Mouse (Mus musculus) neural tube, embryonic 14.5 days (tissue): ENCODE results near the gene H2-M10.5. TPM values are rescaled to one million over a fixed set of nuclear protein-coding genes. Genes with fewer than 3 reads are reported as not detected.
A peak's percentile ranks its signal among the peaks of the same experiment; 100 is the strongest.
"Not testable (repeated sequence)": the region's sequence is repeated elsewhere in the genome, so short reads cannot be mapped to it uniquely, and the experiment has no call there.

ENCODE experiments used
- ATAC-seq: fragments of 200-750 bp; cut with Nextera tagmentation; 2 replicates; pipeline ENCODE4 v1.8.0; 2017; ENCODE audit warnings: low read depth, mild to moderate bottlenecking, moderate TSS enrichment, moderate library complexity
- H3K27ac ChIP-seq: fragments of 300-500 bp; sonication (generic); 2 replicates; pipeline ENCODE4 v1.5.1; 2014; ENCODE audit warnings: low read depth, mild to moderate bottlenecking, control low read depth, low read length, moderate library complexity, mixed read lengths
- H3K27me3 ChIP-seq: fragments of 300-500 bp; sonication (generic); 2 replicates; pipeline ENCODE4 v1.6.1; 2014; ENCODE audit warnings: low read length; ENCODE audit not compliant: control insufficient read depth, insufficient read depth
- H3K36me3 ChIP-seq: fragments of 300-500 bp; sonication (generic); 2 replicates; pipeline ENCODE4 v1.6.1; 2014; ENCODE audit warnings: low read length, mixed read lengths; ENCODE audit not compliant: control insufficient read depth, insufficient read depth
- H3K4me1 ChIP-seq: fragments of 300-500 bp; sonication (generic); 2 replicates; pipeline ENCODE4 v1.6.1; 2014; ENCODE audit warnings: low read length; ENCODE audit not compliant: control insufficient read depth, insufficient read depth
- H3K4me2 ChIP-seq: fragments of 300-500 bp; sonication (generic); 2 replicates; pipeline ENCODE4 v1.6.1; 2014; ENCODE audit warnings: mild to moderate bottlenecking, low read depth, low read length, control low read depth
- H3K4me3 ChIP-seq: fragments of 300-500 bp; sonication (generic); 2 replicates; pipeline ENCODE4 v1.5.1; 2014; ENCODE audit warnings: low read depth, low read length, control low read depth, mixed read lengths
- H3K9ac ChIP-seq: fragments of 300-500 bp; sonication (generic); replicated peaks from 2 replicates; pipeline ENCODE4 v1.6.1; 2014; ENCODE audit warnings: low read depth, mild to moderate bottlenecking, control low read depth, low read length, mixed read lengths
- H3K9me3 ChIP-seq: fragments of 300-500 bp; sonication (generic); 2 replicates; pipeline ENCODE4 v1.6.1; 2016; ENCODE audit warnings: low read length; ENCODE audit not compliant: control insufficient read depth
- WGBS: fragments of 180-500 bp; shearing (Covaris S2); extraction: QIAGEN DNeasy Blood & Tissue Kit; methylation state at CpG from one replicate; pipeline ENCODE4 v1.1.7; 2014; 5-methylcytosine and 5-hydroxymethylcytosine counted together
- polyA plus RNA-seq: library from polyadenylated mRNA; unstranded; fragments of >200 nt; fragmentation: Nextera tagmentation; extraction: Ambion mirVana; gene quantifications from 2 replicates; pipeline ENCODE4 v1.2.1, GENCODE M21; 2014

H2-M10.5 gene
- polyA plus RNA-seq, 1 experiment from 2014 or later, result not detected

DNA sequence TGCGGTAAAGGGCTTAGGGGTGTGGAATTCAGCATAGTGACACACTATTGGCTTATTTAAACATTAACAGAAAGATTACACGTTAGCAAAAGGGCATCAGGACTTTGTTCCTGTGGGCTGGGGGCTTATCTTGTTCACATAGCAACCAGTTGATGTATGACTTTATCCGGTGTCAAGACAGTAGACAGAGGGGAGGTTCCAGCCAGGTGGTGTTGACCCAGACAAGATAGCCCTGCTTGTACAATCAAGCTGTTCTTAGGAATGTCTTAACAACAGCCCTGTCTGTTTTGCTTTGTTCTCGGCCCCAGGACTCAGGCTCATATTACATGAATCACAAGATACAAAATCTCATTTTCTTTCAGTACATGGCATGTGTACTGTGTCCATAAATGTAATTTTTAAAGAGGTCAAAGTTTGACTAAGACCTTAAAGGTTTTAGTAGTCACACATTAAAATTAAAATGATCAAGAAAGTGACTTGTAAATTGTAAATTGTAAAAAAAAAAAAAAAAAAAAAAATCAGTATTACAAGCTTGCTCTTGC lies 27.3 kb downstream of the H2-M10.5 start:
- not testable (repeated sequence) for H3K27ac ChIP-seq, H3K36me3 ChIP-seq, H3K4me3 ChIP-seq, H3K4me1 ChIP-seq, H3K4me2 ChIP-seq, H3K27me3 ChIP-seq, ATAC-seq, H3K9ac ChIP-seq, H3K9me3 ChIP-seq
- 83% methylated on average over 4 of the region's 4 CpGs for WGBS

GRCm38 (mm10) chr17:36811871-36812270 lies 39.2 kb downstream of the H2-M10.5 start, which contains the start of gene H2-M10.6:
H2-M10.6 (plus strand) TSS chr17:36812171.
- H3K9me3 ChIP-seq, result no peaks in the 10 kb centered on the region
- no peak within 1 kb of the TSS for H3K9ac ChIP-seq
- no peak within 1 kb of the TSS for H3K4me2 ChIP-seq
- H3K27me3 ChIP-seq, result no peaks in the 10 kb centered on the region
- H3K27ac ChIP-seq, result no peak within 1 kb of the TSS
- ATAC-seq, result no peak
- no peaks in the 10 kb centered on the region for H3K36me3 ChIP-seq
- no peak within 1 kb of the TSS for H3K4me3 ChIP-seq
- no peaks in the 10 kb centered on the region for H3K4me1 ChIP-seq

DNA sequence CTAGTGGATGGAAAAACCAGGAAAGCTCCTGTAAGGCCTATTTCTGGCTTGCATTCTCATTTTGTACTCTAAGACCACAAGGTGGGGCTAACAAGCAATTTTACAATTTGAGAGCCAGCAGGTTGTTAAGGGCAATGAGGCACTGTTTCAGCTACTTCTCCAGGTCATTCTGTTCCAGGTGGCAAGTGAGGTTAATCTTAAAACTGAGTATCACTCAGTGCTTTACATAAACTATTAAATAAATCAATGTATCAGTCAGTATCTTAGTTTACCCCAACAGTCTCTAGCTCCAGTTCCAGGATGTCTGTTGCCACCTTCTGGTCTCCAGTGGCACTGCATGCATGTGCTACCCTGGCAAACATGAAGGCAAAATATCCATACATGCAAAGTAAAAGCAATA lies 51.3 kb downstream of the H2-M10.5 start:
- Histone ChIP-seq H3K36me3 (no peaks in the 10 kb centered on the region), H3K9ac (no peak overlapping the region), H3K27ac (no peak overlapping the region), H3K4me1 (no peaks in the 10 kb centered on the region), H3K27me3 (no peaks in the 10 kb centered on the region), H3K4me3 (no peak overlapping the region), H3K4me2 (no peak overlapping the region), H3K9me3 (no peaks in the 10 kb centered on the region)
- peak; percentile 28; the same call in 1 of the 2 replicates for ATAC-seq

GRCm38 (mm10) chr17:36825525-36825924 lies 52.8 kb downstream of the H2-M10.5 start:
- H3K9me3 ChIP-seq, result no peaks in the 10 kb centered on the region
- WGBS, result 34% methylated on average over 4 of the region's 4 CpGs
- no peak overlapping the region for H3K27ac ChIP-seq
- H3K9ac ChIP-seq, result no peak overlapping the region
- ATAC-seq, result peak; percentile 71
- no peak overlapping the region for H3K4me2 ChIP-seq
- H3K27me3 ChIP-seq, result no peaks in the 10 kb centered on the region
- H3K4me3 ChIP-seq, result no peak overlapping the region
- no peaks in the 10 kb centered on the region for H3K36me3 ChIP-seq
- no peaks in the 10 kb centered on the region for H3K4me1 ChIP-seq

Other genes with a start within 250 kb of the H2-M10.5 start
- gene H2-M11, start 225.8 kb upstream of the H2-M10.5 start, polyA plus RNA-seq, result not detected in 2 replicates
- not detected in 2 replicates for gene H2-M9, start 130.2 kb upstream of the H2-M10.5 start, polyA plus RNA-seq
- gene H2-M1, start 100.7 kb upstream of the H2-M10.5 start, polyA plus RNA-seq, result not detected in 2 replicates
- gene H2-M10.6, start 39.3 kb downstream of the H2-M10.5 start, polyA plus RNA-seq, result not detected in 2 replicates
- gene Trim26, start 64.2 kb downstream of the H2-M10.5 start, polyA plus RNA-seq, result 42.2 and 47.2 TPM in 2 replicates
- gene Trim15, start 94.3 kb downstream of the H2-M10.5 start, polyA plus RNA-seq, result 0.25 and 0.90 TPM in 2 replicates
- 1.1 and 1.3 TPM in 2 replicates for gene Trim10, start 96.7 kb downstream of the H2-M10.5 start, polyA plus RNA-seq
- gene Trim40, start 117.2 kb downstream of the H2-M10.5 start, polyA plus RNA-seq, result not detected in 2 replicates
- gene Trim31, start 125.2 kb downstream of the H2-M10.5 start, polyA plus RNA-seq, result not detected in 2 replicates
- 1.0 and 2.0 TPM in 2 replicates for gene Rnf39, start 170.0 kb downstream of the H2-M10.5 start, polyA plus RNA-seq
- gene Ppp1r11, start 178.8 kb downstream of the H2-M10.5 start, polyA plus RNA-seq, result 174 and 195 TPM in 2 replicates
- 61.8 and 64.9 TPM in 2 replicates for gene Znrd1, start 185.6 kb downstream of the H2-M10.5 start, polyA plus RNA-seq
- gene Znrd1as, start 185.7 kb downstream of the H2-M10.5 start, polyA plus RNA-seq, result 4.6 and 4.8 TPM in 2 replicates
- 0.32 and 0.53 TPM in 2 replicates for gene 2410137M14Rik, start 208.3 kb downstream of the H2-M10.5 start, polyA plus RNA-seq
- 1.3 and 2.1 TPM in 2 replicates for gene H2-M5, start 216.6 kb downstream of the H2-M10.5 start, polyA plus RNA-seq
- gene Zfp57, start 228.3 kb downstream of the H2-M10.5 start, polyA plus RNA-seq, result 289 and 326 TPM in 2 replicates